Mouse (Mus musculus) kidney, postnatal 4 days (tissue): Measurements from ENCODE around the gene Fitm2.

Experiments used
- DNase-seq, 2 experiments: peaks; one replicate each; pipeline ENCODE4 v3.0.0; 2021; ENCODE audit warnings: mixed read lengths in 2 of 2

Fitm2 gene

GRCm38 (mm10) chr2:163472466-163472851 is at the start of gene Fitm2:
Gene Fitm2 (minus strand): TSS chr2:163472629.
- peak; percentile 97 for DNase-seq

DNA sequence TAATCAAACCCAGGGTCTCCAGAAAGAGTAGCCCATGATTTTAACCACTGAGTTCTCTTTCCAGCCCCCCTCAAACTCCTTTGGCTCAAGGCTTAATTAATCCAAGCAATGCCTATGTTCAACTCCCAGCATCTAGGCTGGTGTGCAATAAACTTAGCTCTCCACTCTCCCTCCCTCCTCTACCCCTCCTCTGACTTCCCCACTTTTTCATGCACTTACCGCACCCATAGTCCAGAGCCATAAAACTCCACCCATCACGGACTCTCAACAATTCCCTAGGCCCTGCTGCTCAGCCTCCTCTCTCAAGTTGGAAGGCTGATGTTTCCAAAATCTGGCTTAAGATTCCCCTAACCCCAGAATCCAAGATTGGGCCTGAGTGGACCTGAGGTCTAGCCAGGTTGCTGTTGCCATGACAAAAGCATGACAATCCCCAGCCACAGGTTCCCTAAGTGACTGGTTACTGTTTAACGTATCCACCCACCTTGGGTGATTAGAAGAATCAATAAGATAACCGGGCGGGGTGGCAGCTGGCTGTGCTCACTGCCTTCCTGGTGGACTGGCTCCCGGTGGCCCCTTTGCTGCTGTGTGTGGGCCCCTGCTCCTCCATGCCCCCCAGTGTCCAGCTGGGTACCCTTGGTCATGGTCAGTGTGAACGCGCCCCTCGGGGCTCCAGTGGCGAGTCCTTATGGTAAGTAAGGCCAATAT is 34.0 kb upstream of the Fitm2 start, which contains the start of gene Hnf4a:
Gene Hnf4a, plus strand, starts transcription at position 509 of the 705 bp plus-strand sequence.
- DNase-seq: no peak

DNA sequence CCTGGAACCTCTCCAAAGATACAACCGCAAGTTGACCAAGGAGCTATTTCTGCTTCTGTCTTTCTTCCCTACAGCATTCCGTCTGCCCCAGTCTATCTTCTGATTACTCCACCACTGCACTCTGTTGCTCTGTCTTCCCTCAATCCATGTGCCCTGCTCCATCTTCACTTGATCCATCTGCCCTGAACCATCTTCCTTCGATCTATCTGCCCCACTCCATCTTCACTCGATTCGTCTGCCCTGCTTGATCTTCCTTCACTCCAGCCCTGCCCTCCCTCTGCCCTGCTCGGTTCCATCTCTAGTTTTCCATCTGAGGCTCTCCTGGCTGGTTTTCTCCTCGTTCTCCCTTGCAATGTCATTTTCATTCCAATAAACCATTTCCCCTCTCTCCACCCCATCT is 30.8 kb upstream of the Fitm2 start:
- no peak for DNase-seq

GRCm38 (mm10) chr2:163502219-163502618 is 29.8 kb upstream of the Fitm2 start:
- DNase-seq: peak in 1 of 2 experiments; percentile 27

DNA sequence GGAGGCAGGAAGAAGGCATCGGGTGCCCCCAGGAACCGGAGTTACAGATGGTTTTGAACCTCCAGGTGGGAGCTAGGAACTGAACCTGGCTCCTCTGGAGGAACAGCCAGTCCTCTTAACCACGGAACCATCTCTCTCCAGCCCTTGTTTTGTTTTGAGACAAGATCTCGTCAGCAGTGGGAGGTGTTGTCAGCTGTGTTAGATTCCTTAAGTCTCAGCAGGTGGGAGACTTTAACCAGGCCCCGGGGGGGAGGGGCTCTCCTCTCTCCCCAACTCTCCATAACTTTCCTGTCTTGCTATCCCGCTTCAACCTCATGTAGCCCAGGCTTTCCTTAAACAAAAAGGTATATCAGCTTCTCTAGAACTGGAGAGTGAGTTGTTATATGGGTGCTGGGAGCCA is 22.0 kb upstream of the Fitm2 start:
- DNase-seq: no peak

- no peak for DNase-seq
Observed at GRCm38 (mm10) chr2:163493976-163494375, 21.5 kb upstream of the Fitm2 start.

DNA sequence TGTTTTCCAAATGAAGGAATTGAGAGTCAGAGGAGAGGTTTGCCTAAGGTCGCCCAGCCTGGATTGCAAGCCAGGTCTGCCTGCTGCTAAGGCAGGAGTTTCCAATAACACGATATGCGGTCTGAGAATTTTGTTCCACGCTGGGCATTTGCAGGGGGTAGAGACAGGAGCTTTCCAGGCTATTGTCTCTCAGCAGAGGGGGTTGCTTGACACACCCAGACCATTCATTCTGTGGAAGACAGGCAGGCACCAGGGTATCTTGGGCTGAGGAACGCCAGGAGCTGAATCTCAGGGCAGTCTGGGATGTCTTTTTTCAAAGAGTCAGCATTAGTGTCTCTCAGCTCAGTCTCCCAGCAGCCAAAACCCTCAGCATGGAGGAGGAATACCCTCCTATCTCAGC is 20.6 kb upstream of the Fitm2 start:
- DNase-seq: no peak

DNA sequence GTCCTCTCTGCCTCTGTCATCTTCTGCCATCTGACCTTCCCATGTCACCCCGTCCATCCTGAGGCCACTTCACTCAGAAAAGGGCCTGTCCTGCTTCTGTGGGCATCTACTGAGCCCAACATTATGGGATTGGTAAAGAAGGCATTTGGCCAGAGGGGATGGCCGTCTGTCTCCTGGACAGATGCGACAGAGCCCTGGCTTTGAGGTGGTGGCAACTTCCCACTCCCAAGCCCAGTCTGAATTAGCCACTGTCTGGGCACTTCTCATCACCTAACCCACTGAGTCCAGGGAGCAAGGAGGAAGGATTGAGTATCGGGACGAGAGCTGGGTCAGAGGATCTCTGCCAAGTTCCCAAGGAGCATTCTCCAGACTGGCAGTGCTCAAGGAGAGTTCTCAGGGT is 19.6 kb upstream of the Fitm2 start, which contains the start of gene R3hdml:
Gene R3hdml, plus strand, starts transcription at position 301 of the 400 bp plus-strand sequence.
- no peak for DNase-seq

GRCm38 (mm10) chr2:163491351-163491750 is 18.9 kb upstream of the Fitm2 start:
- peak; percentile 10 to 31 for DNase-seq

DNA sequence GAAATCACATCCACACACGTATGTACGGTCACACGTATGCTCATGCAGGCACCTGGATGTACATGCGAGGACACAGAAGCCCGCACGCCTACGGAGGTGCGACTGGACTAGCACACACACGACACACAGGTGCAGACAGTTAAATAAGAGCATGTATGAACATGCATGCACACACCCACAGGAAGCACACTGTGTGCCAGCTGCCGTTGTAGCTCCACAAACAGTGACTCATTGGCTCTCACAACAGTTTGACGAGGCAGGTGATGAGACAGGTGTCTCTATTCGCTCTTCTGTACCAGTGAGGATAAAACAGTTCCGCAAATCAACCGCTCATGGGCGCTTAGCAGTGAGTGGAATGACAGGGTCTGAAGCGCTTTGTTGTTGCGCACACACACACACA is 18.2 kb upstream of the Fitm2 start:
- no peak for DNase-seq

GRCm38 (mm10) chr2:163489725-163490291 is 17.4 kb upstream of the Fitm2 start:
- no peak for DNase-seq

GRCm38 (mm10) chr2:163487360-163487759 is 14.9 kb upstream of the Fitm2 start:
- DNase-seq: no peak

DNA sequence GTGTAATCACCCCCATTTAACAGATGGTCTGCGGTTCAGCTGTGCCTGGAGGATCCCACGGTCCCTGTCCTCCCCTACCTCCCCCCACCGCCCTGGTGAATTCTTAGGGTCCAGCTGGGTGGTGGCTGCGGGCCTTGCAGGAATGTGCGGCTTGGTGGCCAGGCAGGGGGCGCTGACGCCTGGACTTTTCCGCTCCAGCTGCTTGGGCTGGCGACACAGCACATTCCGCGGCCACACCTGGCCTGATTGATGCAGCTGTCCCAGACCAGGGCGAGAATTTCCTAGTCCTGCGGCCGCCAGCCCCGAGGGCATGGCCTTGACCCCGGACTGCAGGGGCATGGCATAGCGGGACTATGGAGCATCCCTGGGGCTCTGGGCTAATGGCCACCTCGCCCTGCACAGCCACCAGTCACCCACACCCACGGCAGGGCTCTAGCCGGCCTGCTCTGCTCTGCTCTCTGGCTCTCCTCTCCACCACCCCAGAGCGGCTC is 9.2 kb upstream of the Fitm2 start:
- peak; percentile 72 to 84 for DNase-seq

DNA sequence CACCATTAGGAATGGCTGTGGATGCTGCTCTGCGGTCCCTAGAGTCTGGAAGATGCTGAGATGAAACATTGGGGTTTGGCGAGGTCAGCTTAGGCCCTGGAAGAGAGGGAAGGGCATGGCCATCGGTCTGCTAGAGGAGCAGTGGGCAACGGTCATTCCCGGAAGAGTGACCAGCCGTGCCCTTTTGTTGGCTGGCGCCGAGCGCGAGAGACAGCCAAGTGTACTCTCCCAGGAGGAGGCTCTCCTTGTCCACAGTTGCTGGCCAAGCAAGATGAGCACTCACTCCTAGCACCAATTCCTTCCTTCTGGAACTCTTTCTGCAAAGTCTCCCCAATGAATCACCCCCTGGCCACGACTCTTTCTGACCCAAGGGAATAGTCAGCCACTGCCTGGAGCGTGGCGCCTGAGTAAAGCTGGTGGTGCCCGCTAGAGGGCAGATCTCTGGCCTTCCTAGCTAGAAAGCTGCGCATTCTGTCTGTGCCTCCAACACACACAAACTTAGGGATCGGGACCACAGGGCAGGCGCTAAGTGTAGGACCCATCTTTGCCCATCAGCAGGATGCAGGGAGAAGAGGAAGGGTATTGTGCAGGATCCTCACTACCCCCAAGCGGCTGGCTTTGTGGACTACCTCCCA is 7.9 kb upstream of the Fitm2 start:
- DNase-seq: peak; percentile 31 to 54

- no peak for DNase-seq
Observed at GRCm38 (mm10) chr2:163471710-163472465, 541 bp downstream of the Fitm2 start.

DNA sequence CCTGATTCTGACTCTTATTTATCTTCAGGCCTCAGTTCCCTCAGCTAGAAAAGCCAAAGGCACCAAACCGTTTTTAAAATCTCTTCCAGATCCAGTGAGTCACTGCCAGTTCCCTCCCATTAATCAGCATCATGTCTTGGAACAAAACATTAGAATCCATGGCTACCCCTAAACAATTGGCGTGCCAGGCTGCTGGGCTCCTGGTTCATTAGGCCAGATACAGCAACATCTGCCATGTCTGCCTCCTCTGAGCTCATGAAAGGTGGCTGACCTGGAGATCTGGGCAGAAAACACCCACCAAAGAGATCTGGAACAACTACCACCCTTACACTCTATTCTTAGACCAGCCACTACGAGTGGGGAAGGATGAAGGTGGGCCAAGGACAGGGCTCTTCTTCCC is 1.3 kb downstream of the Fitm2 start:
- DNase-seq: no peak

GRCm38 (mm10) chr2:163469711-163470110 is 2.7 kb downstream of the Fitm2 start:
- no peak for DNase-seq

DNA sequence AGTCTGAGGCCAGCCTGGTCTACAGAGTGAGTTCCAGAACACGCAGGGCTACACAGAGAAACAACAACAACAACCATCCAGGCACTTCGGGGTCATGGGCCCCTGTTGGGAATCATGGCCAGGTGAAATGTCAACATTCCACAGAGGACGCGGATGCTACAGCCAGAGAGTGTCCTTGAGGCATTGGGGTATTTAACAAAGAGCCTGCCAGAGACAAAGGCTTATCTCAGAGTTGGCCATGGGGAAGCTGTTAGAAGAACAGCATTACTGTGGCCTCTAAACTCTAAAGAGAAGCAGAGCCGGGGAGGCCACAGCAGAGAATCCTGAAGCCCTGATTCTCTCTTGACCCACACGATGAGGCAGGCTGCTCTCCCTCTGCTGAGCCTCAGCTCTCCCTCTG is 3.6 kb downstream of the Fitm2 start:
- DNase-seq: no peak

GRCm38 (mm10) chr2:163467585-163467984 is 4.8 kb downstream of the Fitm2 start:
- no peak for DNase-seq

GRCm38 (mm10) chr2:163466771-163467170 is 5.7 kb downstream of the Fitm2 start:
- no peak for DNase-seq

DNA sequence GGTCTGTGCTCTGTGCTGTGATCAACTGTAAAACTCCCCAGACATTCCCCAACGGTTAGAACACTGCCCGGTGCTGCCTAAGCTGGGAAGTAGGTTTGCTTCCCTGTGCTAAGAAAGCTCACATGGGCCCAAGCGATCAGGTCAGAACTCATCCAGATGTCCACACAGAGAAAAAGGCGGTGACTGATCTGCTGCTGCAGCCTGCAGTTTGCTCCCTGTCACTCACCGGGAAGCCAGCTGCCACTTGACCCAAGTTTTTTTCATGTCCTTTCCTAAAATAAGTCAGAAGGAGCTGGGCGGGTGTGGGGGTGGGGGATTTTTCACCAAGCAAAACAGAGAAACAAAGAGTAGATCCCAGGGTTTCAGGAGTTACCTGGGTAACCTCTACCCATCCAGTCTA is 7.9 kb downstream of the Fitm2 start:
- DNase-seq: no peak

DNA sequence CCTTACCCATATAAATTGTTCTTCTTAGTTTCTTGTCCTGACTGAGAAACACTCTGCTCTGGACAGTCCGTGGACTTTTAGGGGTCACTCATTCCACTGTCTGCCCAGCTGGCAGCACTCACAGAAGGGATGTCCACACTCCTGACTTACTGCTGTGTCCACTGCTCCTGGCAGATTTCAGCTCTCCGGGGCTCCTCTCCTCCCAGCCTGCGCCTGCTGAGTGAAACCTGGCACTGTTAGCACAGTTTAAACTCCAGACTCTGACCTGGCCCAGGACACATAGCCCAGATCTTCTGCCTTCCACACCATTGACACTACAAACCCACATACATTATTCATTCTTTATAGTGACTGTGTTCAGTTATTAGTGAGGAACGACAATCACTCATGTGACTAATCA is 8.4 kb downstream of the Fitm2 start:
- DNase-seq: no peak

DNA sequence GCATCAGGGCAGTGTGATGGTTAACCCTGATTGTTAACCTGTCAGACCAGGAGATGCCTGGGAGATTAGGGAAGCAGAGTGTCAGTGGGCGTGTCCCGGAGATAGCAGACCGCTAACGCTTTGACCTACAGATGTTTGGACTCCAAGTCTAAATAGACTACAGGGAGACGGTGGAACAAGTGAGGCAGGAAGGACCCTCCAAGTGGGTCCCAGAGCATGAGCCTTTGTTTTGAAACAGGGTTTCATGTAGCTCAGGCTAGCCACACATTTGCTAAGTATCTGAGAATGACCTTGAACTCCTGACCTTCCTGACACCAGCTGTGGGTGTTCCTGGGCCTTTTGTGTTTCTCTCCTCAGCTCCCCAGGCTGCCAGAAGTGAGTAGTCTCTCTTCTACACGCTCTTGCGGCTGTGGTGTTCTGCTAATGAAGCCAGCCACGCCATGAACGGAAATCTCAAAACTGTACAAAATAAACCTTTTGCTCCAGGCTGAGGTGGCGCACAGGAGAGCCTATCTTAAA is 9.1 kb downstream of the Fitm2 start:
- no peak for DNase-seq
